Mouse (Mus musculus): Measurements from ENCODE around the gene Cyp2c23. TPM values are rescaled to one million over a fixed set of nuclear protein-coding genes. Genes with fewer than 3 reads are reported as not detected.
A peak's percentile ranks its signal among the peaks of the same experiment; 100 is the strongest.

Gene Cyp2c23
- total RNA-seq, 2 experiments from 2014 or later = 0.14 TPM; not detected in 1

DNA sequence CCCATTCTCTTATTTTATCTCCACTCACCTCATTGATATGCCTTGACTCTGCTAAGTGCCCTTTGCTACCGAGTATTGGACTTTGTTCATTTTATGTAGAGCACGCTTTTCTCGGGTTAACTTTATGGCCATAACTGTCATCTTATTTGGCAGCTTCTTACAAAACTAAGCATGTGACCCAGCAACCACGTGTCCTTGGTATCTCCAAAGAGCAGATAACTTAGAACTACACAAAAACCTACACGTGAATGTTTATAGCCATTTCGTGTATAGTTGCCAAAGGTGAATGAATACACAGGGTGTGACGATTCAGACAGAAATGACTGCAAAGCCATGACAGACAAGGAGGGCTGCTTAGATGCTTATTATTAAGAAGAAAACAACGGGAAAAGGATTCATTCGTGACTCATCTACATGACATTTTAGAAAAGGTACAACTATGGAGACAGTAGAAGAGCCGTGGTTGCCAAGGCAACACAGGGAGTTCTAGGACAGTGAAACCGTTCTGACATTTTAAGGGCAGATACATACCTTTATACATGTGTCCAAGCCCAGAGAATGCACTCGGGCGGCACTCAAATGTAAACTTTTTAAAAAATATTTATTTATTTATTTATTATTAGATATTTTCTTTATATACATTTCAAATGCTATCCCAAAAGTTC is 4.0 kb downstream of the Cyp2c23 start:
- DNase-seq (ENCODE audit: low spot score) = no peak

DNA sequence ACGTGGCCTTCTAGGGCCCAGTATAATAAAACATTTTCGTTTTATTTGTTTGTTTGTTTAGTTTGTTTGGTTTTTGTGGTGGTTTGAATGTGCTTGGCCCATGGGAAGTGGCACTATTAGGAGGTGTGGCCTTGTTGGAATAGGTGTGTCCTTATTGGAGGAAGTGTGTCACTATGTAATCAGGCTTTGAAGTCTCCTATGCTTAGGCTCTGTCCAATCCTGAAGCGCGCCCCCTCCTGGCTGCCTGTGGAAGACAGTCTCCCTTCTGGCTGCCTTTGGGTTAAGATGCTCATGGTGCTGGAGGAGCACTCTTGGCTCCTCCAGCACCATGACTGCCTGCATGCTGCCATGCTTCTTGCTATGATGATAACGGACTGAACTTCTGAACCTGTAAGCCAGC is 5.9 kb downstream of the Cyp2c23 start:
- no peak for DNase-seq (ENCODE audit: low spot score)

DNA sequence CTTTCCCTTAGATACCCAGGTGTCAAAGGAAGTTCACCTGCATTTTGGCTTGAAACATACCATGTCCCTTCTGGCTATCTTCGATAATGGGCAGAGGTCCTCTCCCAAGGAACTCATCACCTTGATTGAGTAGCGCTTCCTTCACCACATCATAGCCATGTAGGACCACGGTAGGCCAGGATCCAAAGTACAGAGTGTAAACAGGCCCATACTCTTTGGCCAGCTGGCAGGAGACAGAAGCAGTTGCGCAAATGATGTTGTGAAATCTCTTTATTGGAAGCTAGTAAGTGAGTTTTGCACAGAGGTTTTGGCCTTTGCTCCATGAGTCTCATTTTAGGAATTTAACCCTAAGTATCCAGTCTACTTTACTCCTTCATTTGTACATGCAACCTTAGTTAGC is 7.5 kb downstream of the Cyp2c23 start:
- DNase-seq (ENCODE audit: low spot score) = peak; percentile 87

DNA sequence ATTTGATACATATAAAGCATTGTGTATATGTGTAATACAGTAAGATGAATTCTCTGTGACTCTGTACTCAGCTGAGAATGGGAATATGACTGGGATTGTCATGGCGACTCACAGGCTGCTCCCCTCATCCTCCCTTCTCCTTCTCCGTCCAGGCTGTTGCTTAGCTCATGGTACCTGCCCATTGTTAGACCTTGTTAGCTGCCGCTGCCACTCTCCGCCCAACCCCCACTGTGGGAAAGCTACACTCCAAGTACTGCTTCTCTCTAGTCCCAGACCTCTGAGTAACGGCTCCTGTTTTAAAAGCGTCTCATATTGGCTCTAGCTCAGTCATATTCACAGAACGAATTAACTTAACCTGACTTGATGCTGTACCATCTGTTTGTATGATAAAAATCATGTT is 9.3 kb downstream of the Cyp2c23 start:
- no peak for DNase-seq (ENCODE audit: low spot score)

DNA sequence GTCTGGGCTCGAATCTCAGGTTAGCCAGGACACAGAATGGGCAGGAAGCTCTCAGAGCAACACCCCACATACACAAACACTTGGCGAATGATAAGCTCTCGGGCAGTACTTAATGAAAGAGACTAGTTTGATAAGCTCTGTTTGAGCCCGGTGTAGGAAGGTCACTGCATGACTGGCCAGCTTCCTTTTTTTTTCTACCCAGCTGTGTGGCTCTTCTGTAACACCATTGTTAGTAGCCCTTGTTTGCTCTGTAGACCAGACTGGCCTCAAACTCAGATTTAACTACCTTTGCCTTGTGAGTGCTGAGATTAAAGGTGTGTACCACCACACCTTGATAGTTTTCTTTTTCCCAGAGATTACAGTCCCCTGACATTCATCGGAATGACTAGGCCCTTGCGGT is 15.1 kb downstream of the Cyp2c23 start:
- DNase-seq (ENCODE audit: low spot score) = no peak

DNA sequence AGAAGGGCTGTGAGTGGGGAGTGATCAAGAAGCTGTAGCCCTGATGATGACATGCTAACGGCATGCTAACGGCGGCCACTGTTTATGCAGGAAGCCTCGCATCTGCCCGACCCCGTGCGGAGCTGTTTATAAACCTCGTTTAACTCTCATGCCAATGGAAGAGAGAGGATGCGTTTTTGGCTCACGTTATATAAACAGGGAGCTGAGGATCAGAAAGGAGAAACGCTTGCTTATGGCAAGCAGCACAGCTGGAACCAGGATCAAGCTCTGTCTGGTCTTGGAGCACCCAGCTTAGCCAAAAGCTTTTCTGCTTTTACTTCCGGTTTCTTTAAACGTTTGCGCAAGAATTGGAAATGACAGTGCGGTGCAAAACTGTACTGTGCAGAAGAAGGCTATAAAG is 20.2 kb downstream of the Cyp2c23 start:
- DNase-seq (ENCODE audit: low spot score) = peak; percentile 12

DNA sequence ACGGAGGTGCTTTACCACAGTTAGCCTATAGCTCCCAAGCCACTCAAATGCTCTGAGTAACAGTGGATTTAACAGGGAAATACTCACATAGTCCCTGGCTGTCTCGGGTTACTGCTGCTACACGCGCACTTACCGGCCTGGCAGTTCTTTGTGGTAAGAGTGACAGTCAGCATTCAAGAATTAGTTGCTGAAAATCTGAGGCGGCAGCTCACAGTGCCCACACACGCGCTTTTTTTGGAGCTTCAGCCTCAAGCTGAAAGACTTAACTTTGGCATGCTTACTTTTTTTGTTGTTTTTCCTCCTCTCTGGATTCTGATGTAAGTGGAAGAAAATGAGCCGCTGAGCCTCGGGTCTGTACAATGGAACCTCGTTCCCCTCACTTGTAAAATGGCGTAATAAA is 21.8 kb downstream of the Cyp2c23 start:
- no peak for DNase-seq (ENCODE audit: low spot score)

DNA sequence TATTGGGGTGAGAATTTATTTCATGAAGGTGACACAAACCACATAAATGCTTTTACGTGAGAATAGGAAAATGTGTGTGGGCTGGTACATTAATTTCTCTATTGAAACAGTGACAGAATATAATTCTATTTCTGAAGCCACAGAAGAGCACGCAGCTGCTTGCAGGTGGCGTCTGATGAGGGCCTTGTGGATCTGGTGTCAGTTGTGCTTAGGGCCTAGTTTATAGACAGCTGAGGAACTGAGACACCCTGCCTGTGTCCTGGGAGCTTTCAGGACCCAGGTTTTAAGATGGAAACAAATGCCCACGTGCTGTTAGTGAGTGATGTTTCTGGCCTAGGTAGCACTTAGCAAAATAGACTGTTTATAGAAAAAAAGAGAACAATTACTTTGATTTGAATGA is 24.0 kb downstream of the Cyp2c23 start:
- no peak for DNase-seq (ENCODE audit: low spot score)

DNA sequence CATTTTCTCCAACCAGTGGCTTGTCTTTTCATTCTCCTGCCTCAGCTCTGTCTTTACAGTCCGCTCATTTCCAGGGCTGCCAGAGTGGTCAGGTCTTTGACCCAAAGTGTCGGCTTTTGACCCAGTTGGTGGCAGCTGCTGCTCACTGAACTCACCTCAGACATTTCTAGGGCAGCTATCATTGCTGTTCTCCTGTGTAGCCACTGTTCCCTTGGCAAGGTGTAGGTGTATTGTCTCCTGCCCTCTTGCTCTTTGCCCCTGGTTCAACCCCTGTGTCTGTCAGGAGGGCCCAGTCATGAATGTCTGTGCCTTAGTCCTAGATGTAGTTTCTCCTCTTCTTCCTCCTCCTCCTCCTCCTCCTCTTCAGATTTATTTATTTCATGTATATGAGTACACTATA is 24.7 kb downstream of the Cyp2c23 start:
- DNase-seq (ENCODE audit: low spot score) = no peak

DNA sequence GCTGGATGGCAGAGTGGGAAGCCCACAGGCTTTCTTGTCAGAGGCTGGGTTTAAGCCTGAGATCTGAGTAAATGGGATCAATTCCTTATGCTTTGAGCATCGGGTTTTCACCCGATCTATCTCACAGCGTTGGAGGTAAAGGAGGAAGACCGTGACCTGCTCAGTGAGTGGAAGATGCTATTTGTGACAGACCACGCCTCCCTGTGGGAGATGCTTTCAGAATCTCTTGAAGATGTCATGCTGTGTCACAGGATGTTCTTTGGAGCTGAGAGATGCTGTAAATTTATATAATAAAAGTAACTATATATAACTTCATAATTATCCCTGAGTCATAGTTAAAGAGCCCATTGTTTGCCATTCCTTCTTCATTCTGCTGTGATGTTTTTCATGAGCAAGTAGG is 28.3 kb downstream of the Cyp2c23 start:
- DNase-seq (ENCODE audit: low spot score) = peak; percentile 7

DNA sequence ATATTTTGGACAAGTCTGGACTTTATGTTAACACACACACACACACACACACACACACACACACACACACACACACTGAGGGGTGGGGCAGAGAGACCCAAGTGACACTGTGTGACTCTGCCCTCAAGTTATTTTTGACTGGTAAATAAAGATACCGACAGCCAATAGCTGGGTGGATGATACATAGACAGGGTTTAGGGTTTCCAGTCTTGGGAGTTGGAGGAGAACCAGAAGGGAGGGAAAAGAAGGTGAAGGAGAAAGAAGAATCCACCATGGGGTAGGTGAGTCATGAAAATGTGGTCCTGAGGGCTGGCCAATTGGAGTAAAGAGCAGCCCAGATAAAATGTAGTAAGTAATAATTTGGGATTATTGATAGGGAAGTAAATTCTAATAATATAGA is 28.9 kb downstream of the Cyp2c23 start:
- peak; percentile 9 for DNase-seq (ENCODE audit: low spot score)

DNA sequence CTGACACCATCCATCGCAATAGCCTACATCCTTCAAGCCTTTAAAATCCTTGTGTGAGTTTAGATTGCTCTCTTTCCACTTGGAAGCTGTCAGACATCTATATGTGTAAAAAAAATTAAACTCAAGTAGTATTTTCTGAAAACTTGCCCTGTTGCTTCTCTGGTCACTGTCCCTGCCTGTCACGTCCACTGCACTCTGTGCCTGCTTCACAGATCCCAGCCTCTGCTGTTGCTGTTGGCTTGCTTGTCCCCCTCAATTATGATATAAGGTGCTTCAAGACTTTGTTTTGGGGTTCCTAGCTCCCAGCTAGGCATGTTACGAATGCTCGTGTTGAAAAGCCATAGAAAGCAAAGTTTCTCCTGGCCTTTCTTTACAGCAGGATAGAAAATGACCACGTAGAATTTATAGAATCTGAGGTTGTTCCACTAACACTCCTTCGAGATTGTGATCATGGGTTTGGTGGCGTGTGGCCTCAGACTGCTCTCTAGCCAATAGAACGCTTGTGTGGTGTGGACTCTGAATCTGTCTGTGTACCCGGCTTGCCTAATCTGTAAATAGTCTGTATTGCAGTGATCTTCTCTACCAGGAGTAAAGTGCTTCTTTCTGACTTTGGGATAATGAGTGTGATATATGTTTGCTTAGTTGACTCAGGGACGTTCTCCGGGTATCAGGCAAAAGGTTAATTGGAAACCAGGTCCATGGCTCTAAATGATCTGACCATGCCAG is 30.0 kb downstream of the Cyp2c23 start:
- DNase-seq (ENCODE audit: low spot score) = no peak

DNA sequence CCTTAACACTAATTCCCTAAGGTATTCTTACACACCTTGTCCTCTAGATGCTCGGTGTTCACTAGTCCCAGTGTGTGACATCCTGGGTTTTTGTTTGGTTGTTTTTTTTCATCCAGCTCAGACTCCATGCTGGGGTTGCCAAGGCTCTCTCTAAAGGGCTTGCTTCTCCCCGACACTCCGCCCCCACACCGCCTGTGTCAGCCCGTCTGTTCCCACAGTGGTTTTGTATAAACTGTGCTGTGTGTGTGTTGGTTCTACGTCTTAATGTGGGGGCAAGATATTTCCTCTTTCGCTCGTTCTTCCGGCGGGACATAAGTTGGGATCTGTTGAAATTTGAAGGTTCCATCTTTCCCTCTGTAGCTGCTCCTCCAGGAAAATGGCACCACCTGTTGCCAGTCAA is 30.9 kb downstream of the Cyp2c23 start:
- no peak for DNase-seq (ENCODE audit: low spot score)

DNA sequence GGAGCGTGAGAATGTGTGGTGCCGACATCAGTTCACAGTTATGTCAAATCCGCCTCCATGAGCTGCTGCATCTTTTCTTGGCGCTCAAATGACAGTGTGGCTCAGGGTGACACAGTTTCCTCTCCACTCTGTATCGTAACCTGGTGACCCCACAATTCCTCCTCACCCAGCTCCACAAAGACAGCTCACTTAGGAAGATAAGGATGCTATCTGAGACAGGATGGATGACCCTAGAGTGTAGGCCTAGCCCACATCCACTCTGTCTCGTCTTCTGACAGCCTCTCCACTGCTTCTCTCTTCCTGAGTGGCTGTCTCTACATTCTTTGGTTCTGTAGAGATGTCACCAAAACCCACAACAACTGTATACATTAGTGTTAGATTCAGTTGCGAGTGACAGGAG is 33.6 kb downstream of the Cyp2c23 start:
- DNase-seq (ENCODE audit: low spot score) = no peak

DNA sequence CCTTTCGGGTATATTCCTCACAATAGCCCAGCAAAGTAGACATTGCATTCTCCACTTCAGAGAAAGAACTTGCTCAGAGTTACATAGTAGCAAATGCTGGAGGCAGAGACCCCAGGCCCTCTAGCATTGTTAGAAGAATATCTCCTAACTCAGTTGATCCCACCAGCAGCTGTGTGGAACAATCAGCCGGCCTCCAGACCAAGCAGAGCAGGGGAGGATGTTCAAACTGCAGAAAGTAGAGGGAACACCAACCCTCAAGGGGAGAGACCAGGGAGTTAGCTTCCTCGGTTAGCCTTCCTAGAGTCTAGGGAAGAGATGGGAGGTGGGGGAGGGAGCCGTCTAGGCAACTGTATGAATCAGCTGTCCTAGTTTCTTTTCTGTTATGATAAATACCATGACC is 36.5 kb downstream of the Cyp2c23 start:
- no peak for DNase-seq (ENCODE audit: low spot score)

DNA sequence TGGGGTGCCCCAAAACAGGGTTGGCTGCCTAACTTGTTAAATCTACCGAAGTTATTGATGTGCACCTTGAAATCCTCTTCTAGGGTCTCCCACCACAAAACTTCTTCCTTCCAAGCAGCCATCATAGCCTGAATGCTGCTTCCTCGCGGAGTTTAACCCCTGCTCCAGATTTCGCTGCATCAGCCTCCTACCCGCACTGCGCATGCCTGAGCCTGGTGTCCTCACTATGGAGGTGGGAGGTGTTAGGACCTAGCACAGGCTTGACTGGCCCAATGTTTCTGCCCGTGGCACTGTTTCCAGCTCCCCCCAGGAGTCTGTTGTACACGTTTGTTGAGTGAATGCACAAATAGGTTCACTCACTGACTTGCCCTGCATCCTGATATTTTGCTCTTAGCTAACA is 38.6 kb downstream of the Cyp2c23 start:
- DNase-seq (ENCODE audit: low spot score) = no peak

DNA sequence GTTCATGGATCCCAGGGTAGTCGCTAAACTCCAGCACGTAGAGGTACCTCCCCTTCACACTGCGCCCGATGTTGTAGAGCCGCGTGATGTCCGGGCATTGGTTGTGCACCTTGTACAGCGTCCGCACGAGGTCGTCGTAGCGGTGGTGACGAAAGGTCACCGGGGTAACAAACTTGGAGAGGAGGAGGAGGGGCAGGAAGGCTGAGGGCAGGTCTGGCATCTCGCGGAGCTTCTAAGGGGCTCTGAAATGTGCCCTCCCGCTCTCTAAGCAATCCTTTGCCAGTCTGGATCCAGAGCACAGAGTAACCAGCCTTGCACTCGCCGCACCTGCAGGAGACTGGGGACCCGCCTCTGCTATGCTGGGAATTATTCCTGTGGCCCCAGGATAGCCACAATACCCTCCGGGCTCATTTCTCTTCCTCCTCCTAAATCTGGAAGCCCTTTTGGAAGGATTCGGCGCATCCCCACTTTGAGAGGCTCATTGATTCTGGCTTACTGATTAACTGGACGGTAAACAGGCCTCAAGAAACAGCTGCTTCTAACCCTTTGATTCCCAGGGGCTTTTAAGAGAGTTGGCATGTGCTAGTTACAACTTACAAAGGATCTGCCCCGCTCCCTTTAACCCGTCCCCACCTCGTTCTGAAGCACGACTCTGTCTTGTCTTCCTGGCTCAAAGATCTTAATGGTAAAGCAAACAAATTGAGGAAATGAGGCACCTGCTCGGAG is 42.8 kb downstream of the Cyp2c23 start, which contains the start of gene Cpn1:
TSS of gene Cpn1 (minus strand) at position 488 of the 726 bp plus-strand sequence.
- peak; percentile 9 for DNase-seq (ENCODE audit: low spot score)

DNA sequence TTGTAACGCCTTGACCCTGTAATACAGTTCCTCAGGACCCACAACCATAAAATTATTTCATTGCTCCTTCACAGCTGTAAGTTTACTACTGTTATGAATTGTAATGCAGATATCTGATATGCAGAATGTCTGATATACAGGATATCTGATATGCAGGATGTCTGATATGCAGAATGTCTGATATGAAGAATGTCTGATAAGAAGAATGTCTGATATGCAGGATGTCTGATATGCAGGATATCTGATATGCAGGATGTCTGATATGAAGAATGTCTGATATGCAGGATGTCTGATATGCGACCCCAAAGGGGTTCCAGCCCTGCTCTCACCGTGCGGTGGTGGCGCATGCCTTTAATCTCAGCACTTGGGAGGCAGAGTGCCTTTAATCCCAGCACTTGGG is 47.0 kb downstream of the Cyp2c23 start:
- no peak for DNase-seq (ENCODE audit: low spot score)

DNA sequence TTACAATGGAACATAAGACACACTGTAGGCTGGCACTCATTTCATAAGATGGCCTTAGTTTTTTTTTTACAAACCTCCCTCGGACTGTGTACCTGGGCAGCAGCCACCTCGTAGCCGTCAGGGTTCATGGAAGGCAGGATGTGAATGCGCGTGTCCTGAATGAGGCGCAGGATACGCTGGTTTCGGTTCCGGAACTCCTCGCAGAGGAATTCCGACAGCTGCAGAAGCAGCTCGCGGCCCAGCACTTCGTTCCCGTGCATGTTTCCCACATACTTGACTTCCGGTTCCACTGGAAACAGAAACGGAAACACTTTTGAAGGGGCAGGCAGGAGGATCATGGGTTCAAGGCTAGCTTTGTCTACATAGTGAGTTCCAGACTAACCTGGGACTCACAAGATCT is 48.3 kb downstream of the Cyp2c23 start:
- no peak for DNase-seq (ENCODE audit: low spot score)

DNA sequence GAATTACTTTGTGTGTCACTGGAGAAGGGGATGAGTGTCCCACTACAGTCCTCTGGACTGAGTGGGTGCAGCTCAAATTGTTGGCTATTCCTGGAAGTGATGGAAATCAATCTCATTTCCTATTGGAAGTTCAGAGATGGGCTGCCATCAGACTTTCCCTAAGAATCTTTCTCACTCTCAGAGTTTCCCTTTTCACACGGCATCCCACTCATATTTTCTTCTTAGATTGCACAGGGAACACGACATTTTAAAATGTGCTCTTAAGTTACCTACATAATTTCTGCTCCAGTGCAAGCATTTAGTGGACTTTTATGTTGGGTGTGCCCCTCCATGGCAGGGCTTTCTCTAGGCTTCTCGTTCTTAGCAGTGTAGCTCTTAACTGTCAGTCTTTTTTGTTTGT is 51.2 kb downstream of the Cyp2c23 start:
- no peak for DNase-seq (ENCODE audit: low spot score)

DNA sequence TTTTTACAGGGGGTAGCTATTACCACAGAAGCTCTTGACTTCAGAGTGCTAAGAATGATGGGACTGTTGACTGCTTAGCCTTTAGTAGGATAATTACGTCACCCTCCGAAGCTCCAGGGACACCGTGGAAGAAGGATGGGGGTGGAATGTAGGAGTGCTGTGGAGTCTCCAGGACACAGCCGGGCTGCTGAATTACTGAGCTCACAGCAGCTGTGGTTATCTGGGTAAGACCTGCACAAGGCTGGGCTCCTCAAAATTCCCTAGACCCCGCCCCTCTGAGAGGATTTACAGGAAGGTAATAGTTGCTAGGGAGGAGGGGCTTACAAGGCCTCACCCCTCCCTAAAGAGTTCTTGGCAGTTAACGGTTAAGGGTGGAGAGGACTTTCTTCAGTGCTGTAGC is 52.3 kb downstream of the Cyp2c23 start:
- peak; percentile 20 for DNase-seq (ENCODE audit: low spot score)

DNA sequence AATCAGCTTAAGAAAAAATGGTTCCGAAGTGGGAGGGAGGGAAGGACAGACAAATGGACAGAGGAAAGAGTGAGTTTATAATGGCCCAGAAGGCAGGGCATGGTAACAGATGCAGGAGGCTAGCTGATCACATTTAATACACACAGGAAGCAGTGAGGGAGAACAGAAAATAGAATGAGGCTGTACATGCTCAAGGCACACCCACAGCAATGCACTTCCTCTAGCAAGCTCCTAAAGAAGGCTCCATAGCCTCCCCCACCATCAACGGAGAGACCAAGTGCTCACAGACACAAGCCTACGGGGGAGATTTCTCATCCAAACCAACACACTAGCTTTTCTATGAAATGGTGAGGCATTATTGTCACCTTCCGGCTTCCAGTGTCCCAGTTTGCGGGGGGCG is 54.8 kb downstream of the Cyp2c23 start:
- DNase-seq (ENCODE audit: low spot score) = no peak

DNA sequence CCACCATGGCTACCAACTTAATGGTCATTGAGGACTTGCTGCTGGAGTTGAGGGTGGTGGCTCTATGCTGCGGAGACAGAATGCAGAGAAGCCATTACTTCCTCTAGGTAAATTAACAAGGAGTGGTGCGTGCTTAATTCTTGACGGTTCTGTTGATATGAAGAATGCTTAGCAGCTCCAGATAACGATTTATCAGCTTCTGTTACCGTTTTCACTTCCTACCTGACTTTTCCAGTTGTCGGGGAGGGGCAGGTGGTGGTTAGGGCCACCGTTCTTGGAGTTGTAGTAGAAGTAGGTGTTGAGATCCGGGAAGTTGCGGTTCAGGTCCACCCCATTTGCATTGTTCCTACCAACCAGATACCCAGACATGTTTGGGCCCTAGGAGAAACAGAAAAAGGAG is 55.3 kb downstream of the Cyp2c23 start:
- DNase-seq (ENCODE audit: low spot score) = no peak
